Mouse (Mus musculus): ENCODE measurements around the gene Rpl19. TPM values are rescaled to one million over a fixed set of nuclear protein-coding genes. Genes with fewer than 3 reads are reported as not detected.

Rpl19 gene
- polyA plus RNA-seq, 1 experiment from 2014 or later, result 655 TPM

GRCm38 (mm10) chr11:98016824-98017223 lies 9.7 kb upstream of the Rpl19 start:
- Histone ChIP-seq H3K27me3 (replicated peaks) (no peaks in the 10 kb centered on the region), H3K36me3 (peaks cover 59% of the 10 kb centered on the region), H3K4me3 (replicated peaks) (no peak overlapping the region), H3K9me3 (replicated peaks) (no peaks in the 10 kb centered on the region), H3K9ac (replicated peaks) (no peak overlapping the region), H3K27ac (replicated peaks) (no peak overlapping the region), H3K4me2 (no peak overlapping the region), H3K4me1 (peaks cover 38% of the 10 kb centered on the region)
- ATAC-seq (ENCODE audit: low FRiP score), result no peak
- 81% methylated on average over 4 of the region's 4 CpGs for WGBS

GRCm38 (mm10) chr11:98018222-98018621 lies 8.3 kb upstream of the Rpl19 start:
- Histone ChIP-seq H3K4me1 (peaks cover 42% of the 10 kb centered on the region), H3K27me3 (replicated peaks) (no peaks in the 10 kb centered on the region), H3K9me3 (replicated peaks) (no peaks in the 10 kb centered on the region), H3K27ac (replicated peaks) (no peak overlapping the region), H3K9ac (replicated peaks) (no peak overlapping the region), H3K4me3 (replicated peaks) (no peak overlapping the region), H3K36me3 (peaks cover 47% of the 10 kb centered on the region), H3K4me2 (no peak overlapping the region)
- no peak for ATAC-seq (ENCODE audit: low FRiP score)
- WGBS, result 75% methylated on average over 6 of the region's 6 CpGs

- peak overlapping the region; percentile 44; the same call in 1 of the 2 replicates for H3K9ac ChIP-seq (replicated peaks)
- no peak for ATAC-seq (ENCODE audit: low FRiP score)
- no peaks in the 10 kb centered on the region for H3K27me3 ChIP-seq (replicated peaks)
- peaks cover 45% of the 10 kb centered on the region for H3K36me3 ChIP-seq
- H3K27ac ChIP-seq (replicated peaks), result peak overlapping the region; percentile 97
- 31% methylated on average over 10 of the region's 10 CpGs for WGBS
- peaks cover 47% of the 10 kb centered on the region for H3K4me1 ChIP-seq
- H3K4me3 ChIP-seq (replicated peaks), result 0 out of 2 replicates have a peak overlapping the region, but pooled peaks have one; percentile 97
- H3K9me3 ChIP-seq (replicated peaks), result no peaks in the 10 kb centered on the region
- H3K4me2 ChIP-seq, result peak overlapping the region; percentile 70
Observed at GRCm38 (mm10) chr11:98018858-98019641, 7.5 kb upstream of the Rpl19 start.

- Histone ChIP-seq H3K4me3 (replicated peaks) (peak overlapping the region; percentile 97), H3K9ac (replicated peaks) (peak overlapping the region; percentile 44), H3K27me3 (replicated peaks) (no peaks in the 10 kb centered on the region), H3K4me2 (peak overlapping the region; percentile 70), H3K27ac (replicated peaks) (peak overlapping the region; percentile 97), H3K36me3 (peaks cover 35% of the 10 kb centered on the region), H3K4me1 (peaks cover 47% of the 10 kb centered on the region), H3K9me3 (replicated peaks) (no peaks in the 10 kb centered on the region)
- ATAC-seq (ENCODE audit: low FRiP score), result no peak
- 13% methylated on average over 8 of the region's 8 CpGs for WGBS
Observed at GRCm38 (mm10) chr11:98019883-98020610, 6.5 kb upstream of the Rpl19 start.

DNA sequence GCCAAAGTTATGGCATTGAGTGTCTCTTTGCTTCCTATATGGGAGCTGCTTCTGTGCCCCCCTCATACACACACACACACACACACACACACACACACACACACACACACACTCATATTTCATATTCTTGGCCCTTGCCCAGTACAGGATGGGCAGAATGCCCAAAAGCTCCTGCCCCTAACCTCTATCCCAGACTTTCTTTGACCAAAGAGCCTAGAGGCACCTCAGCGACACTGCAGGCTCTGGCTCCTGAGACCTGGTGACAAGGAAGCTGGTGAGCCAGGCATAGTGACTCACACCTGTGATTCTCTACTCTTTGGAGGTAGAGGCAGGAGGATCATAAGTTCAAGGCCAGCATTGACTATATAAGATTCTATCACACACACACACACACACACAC lies 5.8 kb upstream of the Rpl19 start:
- Histone ChIP-seq H3K4me1 (peaks cover 51% of the 10 kb centered on the region), H3K9me3 (replicated peaks) (no peaks in the 10 kb centered on the region)

GRCm38 (mm10) chr11:98021118-98021517 lies 5.4 kb upstream of the Rpl19 start:
- peaks cover 55% of the 10 kb centered on the region for H3K4me1 ChIP-seq
- no peak for ATAC-seq (ENCODE audit: low FRiP score)
- H3K4me2 ChIP-seq, result peak overlapping the region; percentile 70
- peak overlapping the region; percentile 99 for H3K9ac ChIP-seq (replicated peaks)
- H3K9me3 ChIP-seq (replicated peaks), result no peaks in the 10 kb centered on the region
- peaks cover 24% of the 10 kb centered on the region for H3K36me3 ChIP-seq
- no peaks in the 10 kb centered on the region for H3K27me3 ChIP-seq (replicated peaks)
- H3K27ac ChIP-seq (replicated peaks), result 0 out of 2 replicates have a peak overlapping the region, but pooled peaks have one; percentile 97
- H3K4me3 ChIP-seq (replicated peaks), result peak overlapping the region; percentile 97
- 58% methylated on average over 2 of the region's 2 CpGs for WGBS

More for the DNA sequence above, 5.8 kb upstream of the Rpl19 start:
- Histone ChIP-seq H3K4me2 (peak overlapping the region; percentile 70), H3K4me3 (replicated peaks) (peak overlapping the region; percentile 97), H3K27ac (replicated peaks) (peak overlapping the region; percentile 97; the same call in 1 of the 2 replicates), H3K9ac (replicated peaks) (peak overlapping the region; percentile 99), H3K36me3 (peaks cover 28% of the 10 kb centered on the region), H3K27me3 (replicated peaks) (no peaks in the 10 kb centered on the region)
- no peak for ATAC-seq (ENCODE audit: low FRiP score)
- WGBS, result 40% methylated on average over 1 of the region's 1 CpGs

DNA sequence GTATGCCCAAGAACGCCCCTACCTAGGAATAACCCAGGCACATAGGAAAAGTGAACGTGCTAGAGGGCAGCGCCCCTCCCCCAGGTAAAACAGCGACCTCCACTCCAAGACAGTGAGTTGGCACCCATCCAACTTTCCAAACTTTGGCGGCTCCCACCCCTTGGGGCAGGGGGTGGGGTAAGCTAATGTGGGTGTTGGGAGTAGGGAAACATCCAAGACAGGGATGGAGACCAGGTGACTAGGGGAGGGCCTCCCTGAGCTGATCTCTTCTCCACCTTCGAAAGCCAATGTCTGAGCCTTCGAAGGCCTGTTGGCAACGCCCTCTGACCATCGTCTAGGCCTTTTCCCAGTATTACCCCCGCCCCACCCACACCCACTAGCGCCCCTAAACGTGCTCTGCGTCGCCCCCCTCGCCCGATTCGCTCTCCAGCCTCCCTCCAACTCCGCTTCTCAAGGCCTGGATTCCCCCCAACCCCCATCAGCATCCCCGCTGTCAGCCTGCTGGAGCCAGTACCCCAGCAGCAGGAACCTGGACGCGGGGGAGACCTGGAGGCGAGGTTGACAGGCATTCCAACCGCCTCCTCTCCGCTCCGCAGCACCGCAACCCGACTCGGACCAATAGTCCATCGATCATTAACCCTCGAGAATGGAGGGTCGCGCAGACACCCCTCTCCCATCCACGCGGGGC lies 4.8 kb upstream of the Rpl19 start:
- H3K4me1 ChIP-seq, result peaks cover 55% of the 10 kb centered on the region
- peak overlapping the region; percentile 99 for H3K9ac ChIP-seq (replicated peaks)
- peak overlapping the region; percentile 70 for H3K4me2 ChIP-seq
- peaks cover 18% of the 10 kb centered on the region for H3K36me3 ChIP-seq
- H3K27ac ChIP-seq (replicated peaks), result peak overlapping the region; percentile 97
- no peaks in the 10 kb centered on the region for H3K27me3 ChIP-seq (replicated peaks)
- ATAC-seq (ENCODE audit: low FRiP score), result peak; percentile 26
- WGBS, result 3% methylated on average over 33 of the region's 34 CpGs
- H3K4me3 ChIP-seq (replicated peaks), result peak overlapping the region; percentile 97
- H3K9me3 ChIP-seq (replicated peaks), result no peaks in the 10 kb centered on the region

DNA sequence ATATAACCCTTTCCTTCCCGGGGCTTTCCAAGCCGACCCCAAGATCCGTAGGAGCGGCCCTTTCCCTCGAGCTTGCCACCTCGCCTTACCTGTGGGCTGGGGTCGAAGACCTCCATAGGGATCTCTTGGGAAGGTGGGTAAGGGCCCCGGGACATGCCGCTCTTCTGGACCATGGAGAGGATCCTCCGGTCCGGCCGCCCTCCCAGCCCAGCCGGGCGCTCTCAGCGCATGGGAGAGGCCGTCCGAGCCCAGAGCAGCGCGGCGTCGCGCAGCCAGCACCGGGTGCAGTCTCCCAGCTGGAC lies 4.3 kb upstream of the Rpl19 start:
- Histone ChIP-seq H3K27me3 (replicated peaks) (no peaks in the 10 kb centered on the region), H3K9me3 (replicated peaks) (no peaks in the 10 kb centered on the region), H3K4me3 (replicated peaks) (peak overlapping the region; percentile 97), H3K4me2 (peak overlapping the region; percentile 70), H3K27ac (replicated peaks) (peak overlapping the region; percentile 97), H3K4me1 (peaks cover 55% of the 10 kb centered on the region), H3K36me3 (peaks cover 13% of the 10 kb centered on the region), H3K9ac (replicated peaks) (peak overlapping the region; percentile 99)
- 0% methylated on average over 22 of the region's 23 CpGs for WGBS
- ATAC-seq (ENCODE audit: low FRiP score), result peak; percentile 36; the same call in 1 of the 2 replicates

DNA sequence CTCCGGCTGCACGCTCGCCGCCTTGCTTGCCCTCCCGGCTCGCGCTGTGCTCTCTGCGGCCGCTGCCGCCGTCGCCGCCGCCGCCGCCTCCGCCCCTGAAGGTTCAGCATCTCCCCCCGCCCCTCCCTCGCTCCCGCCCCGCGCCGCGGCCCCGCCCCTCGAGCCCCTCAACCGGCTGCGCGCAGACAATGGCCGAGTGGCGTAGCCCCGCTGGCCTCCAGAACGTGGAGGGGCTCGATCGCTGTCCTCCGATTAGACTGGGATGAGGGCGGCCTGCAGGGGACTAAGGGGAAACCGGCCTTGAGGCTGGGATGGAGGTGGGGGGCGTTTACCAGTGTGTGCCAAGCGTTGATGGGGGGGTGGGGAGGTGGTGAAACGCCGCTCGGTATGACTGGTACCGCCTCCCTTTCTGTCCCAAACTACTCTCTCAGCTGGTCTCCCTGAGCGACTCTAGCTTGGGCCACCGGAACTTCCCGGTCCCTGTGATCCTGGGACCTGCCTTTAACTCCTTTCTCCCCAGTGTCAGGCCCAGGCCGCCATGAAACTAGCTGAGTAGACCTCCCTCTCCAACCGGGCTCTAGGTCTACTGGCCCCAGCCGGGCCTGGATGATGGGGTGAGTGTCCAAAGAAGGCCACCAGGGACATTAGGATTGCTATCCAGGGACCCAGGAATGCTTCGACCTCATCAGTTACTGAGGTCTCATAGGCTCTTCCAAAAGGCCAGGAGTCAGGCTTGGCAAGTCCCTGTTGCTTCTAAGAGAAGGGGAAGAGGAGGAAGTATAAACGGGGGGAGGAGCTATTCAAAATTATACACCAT lies 3.7 kb upstream of the Rpl19 start, which contains the start of gene Cacnb1:
Gene Cacnb1, minus strand, starts transcription at position 480 of the 817 bp plus-strand sequence.
- Histone ChIP-seq H3K36me3 (peaks cover 8% of the 10 kb centered on the region), H3K4me3 (replicated peaks) (peak within 1 kb of the TSS; percentile 97), H3K27ac (replicated peaks) (peak within 1 kb of the TSS; percentile 97), H3K9ac (replicated peaks) (peak within 1 kb of the TSS; percentile 99), H3K9me3 (replicated peaks) (no peaks in the 10 kb centered on the region), H3K27me3 (replicated peaks) (no peaks in the 10 kb centered on the region), H3K4me2 (peak within 1 kb of the TSS; percentile 70), H3K4me1 (peaks cover 60% of the 10 kb centered on the region)
- under 1% methylated on average over 50 of the region's 52 CpGs for WGBS
- ATAC-seq (ENCODE audit: low FRiP score), result peak; percentile 66

DNA sequence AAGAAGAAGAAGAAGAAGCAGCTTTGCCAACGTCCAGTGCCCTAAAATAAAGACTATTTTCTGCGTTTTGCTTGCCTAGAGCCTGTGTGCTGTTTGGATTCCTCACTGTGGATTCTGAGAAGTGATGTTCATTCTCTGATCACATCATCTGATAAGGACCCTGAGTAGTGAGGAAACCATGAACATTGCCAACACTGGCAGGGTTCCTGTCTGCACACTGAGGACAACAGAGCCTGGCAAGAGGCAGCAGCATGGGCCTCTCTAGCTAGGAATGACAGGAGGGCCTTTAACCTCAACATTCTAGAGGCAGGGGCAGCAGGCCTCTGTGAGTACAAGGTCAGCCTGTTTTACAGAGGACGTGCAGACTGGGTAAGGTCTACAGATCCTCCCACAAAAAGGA lies 2.0 kb upstream of the Rpl19 start:
- no peak overlapping the region for H3K27ac ChIP-seq (replicated peaks)
- no peaks in the 10 kb centered on the region for H3K9me3 ChIP-seq (replicated peaks)
- no peaks in the 10 kb centered on the region for H3K27me3 ChIP-seq (replicated peaks)
- no peak overlapping the region for H3K4me2 ChIP-seq
- H3K4me3 ChIP-seq (replicated peaks), result no peak overlapping the region
- peaks cover 13% of the 10 kb centered on the region for H3K36me3 ChIP-seq
- WGBS, result 92% methylated on average over 3 of the region's 3 CpGs
- H3K4me1 ChIP-seq, result peaks cover 54% of the 10 kb centered on the region
- no peak overlapping the region for H3K9ac ChIP-seq (replicated peaks)
- no peak for ATAC-seq (ENCODE audit: low FRiP score)

DNA sequence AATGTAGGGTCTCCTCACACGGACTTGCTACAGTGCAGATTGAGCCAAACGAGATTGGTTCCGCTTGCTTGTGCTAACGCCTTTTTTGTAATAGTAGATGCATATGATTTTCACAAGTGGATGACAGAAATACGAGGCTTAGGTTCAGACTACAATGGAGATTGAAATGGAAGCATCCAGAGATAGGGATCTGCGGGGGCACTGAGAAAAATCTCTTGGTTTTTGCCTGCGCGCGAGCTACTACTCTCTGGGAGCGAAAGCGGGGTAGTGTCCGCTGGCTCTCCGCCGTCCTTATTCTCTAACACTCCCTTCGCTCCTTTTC lies 301 bp upstream of the Rpl19 start:
- WGBS, result 5% methylated on average over 15 of the region's 15 CpGs
- Histone ChIP-seq H3K9ac (replicated peaks) (peak overlapping the region; percentile 99), H3K27me3 (replicated peaks) (no peaks in the 10 kb centered on the region), H3K4me1 (peaks cover 37% of the 10 kb centered on the region), H3K27ac (replicated peaks) (peak overlapping the region; percentile 94), H3K4me3 (replicated peaks) (peak overlapping the region; percentile 97), H3K4me2 (peak overlapping the region; percentile 92), H3K9me3 (replicated peaks) (no peaks in the 10 kb centered on the region), H3K36me3 (peaks cover 28% of the 10 kb centered on the region)
- ATAC-seq (ENCODE audit: low FRiP score), result no peak

All from neural tube, embryonic 15.5 days (tissue).